In the genomic region with DNA sequence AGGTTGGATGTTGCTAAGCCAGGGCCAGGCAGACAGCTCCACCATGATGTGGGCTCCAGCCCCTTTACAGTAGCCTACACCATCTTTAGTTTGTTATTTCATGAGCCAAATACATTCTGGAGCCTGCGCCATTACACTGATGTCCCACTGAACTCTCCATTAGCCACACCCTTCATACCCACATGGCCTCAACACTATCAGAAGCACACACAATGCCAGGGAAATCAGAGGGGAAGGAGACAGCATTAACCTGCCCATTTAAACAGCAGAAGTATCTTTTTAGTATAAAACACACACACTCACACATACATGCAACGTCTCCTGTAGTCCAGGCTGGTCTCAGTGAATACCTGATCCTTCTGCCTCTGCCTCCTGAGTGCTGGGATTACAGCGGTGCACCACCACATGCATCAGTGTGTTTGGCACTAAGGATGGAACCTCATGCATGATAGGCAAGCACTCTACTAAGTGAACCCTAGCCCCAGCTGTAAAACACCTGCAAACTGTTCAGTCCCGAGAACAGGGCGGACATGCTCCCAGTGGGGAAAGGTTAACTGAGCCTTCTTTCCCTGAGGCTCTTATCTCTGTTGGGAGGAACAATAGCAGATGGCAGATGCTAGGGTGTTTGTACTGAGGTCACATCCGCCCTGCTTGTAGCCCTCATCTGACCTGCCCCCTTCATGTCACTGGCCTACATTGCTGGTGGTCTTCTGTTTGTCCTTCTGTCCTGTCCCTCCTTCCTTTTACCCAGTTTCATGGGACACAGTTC, we compare ENCODE assay signal across 16 mouse cellular contexts. TPM values are rescaled to one million over a fixed set of nuclear protein-coding genes. Genes with fewer than 3 reads are reported as not detected.
DNase-seq lines count a peak whose midpoint lies in the region; ATAC-seq and TF ChIP-seq lines count a peak whose summit lies in the region.
"Had no signal": no experiment of that assay in that cellular context is flagged by ENCODE, and none has a peak within 500 bp of the region (broad histone marks: within the 10 kb centered on the region; RNA-seq: fewer than 3 reads in every experiment).

No protein-coding gene starts in this region.

- H3K4me2 ChIP-seq in liver, embryonic 12.5 days = no peak overlapping the region
- no peak overlapping the region for H3K4me2 ChIP-seq in liver, embryonic 14.5 days (ENCODE audit: low read depth)
- H3K4me2 ChIP-seq: embryonic facial prominence, embryonic 13.5 days; hindbrain, embryonic 14.5 days; limb, embryonic 12.5 days; lung, embryonic 15.5 days; midbrain, embryonic 15.5 days had no signal

- peaks cover 48% of the 10 kb centered on the region for H3K4me1 ChIP-seq in liver, embryonic 12.5 days
- H3K4me1 ChIP-seq in liver, embryonic 14.5 days (replicated peaks; ENCODE audit: control insufficient read depth in 2 of 2, insufficient read depth in 2 of 2, low read length in 1 of 2) = peaks cover 11 to 36% of the 10 kb centered on the region in 2 experiments
- H3K4me1 ChIP-seq: embryonic facial prominence, embryonic 13.5 days; lung, embryonic 15.5 days; midbrain, embryonic 15.5 days had no signal

- H3K27me3 ChIP-seq in liver, embryonic 12.5 days (replicated peaks) = no peaks in the 10 kb centered on the region
- H3K27me3 ChIP-seq in liver, embryonic 14.5 days (ENCODE audit: control insufficient read depth, insufficient read depth, low read length) = no peaks in the 10 kb centered on the region
- H3K27me3 ChIP-seq: embryonic facial prominence, embryonic 13.5 days; limb, embryonic 12.5 days; lung, embryonic 15.5 days; midbrain, embryonic 15.5 days had no signal

- no peak overlapping the region for H3K27ac ChIP-seq in liver, embryonic 12.5 days
- no peak overlapping the region for H3K27ac ChIP-seq in liver, embryonic 14.5 days
- H3K27ac ChIP-seq: embryonic facial prominence, embryonic 13.5 days; hindbrain, embryonic 14.5 days; left cerebral cortex, adult 2 months; limb, embryonic 12.5 days; lung, embryonic 15.5 days; midbrain, embryonic 15.5 days had no signal

- TF ChIP-seq CTCF in liver, embryonic 14.5 days (IDR thresholded peaks at IDR 0.05; ENCODE audit: low read depth) = no peak

- H3K9me3 ChIP-seq in liver, embryonic 12.5 days (replicated peaks) = no peaks in the 10 kb centered on the region
- H3K9me3 ChIP-seq in liver, embryonic 14.5 days (ENCODE audit: control insufficient read depth, low read length) = no peaks in the 10 kb centered on the region
- H3K9me3 ChIP-seq: embryonic facial prominence, embryonic 13.5 days; limb, embryonic 12.5 days; lung, embryonic 15.5 days; midbrain, embryonic 15.5 days had no signal

- no peak for TF ChIP-seq EP300 in liver, embryonic 14.5 days (IDR thresholded peaks at IDR 0.05; ENCODE audit: low read depth)

- no peak overlapping the region for H3K4me3 ChIP-seq in liver, embryonic 12.5 days
- H3K4me3 ChIP-seq in liver, embryonic 14.5 days (ENCODE audit: insufficient read depth in 1 of 2, low read depth in 2 of 2, low read length in 2 of 2) = no peak overlapping the region
- H3K4me3 ChIP-seq: embryonic facial prominence, embryonic 13.5 days; left cerebral cortex, adult 2 months; limb, embryonic 12.5 days; lung, embryonic 15.5 days; midbrain, embryonic 15.5 days had no signal

- H3K36me3 ChIP-seq in liver, embryonic 12.5 days = no peaks in the 10 kb centered on the region
- no peaks in the 10 kb centered on the region for H3K36me3 ChIP-seq in liver, embryonic 14.5 days (replicated peaks; ENCODE audit: control insufficient read depth, insufficient read depth, low read depth)
- H3K36me3 ChIP-seq: embryonic facial prominence, embryonic 13.5 days; limb, embryonic 12.5 days; lung, embryonic 15.5 days; midbrain, embryonic 15.5 days had no signal

- intact Hi-C loops in heart, postnatal 36 days (cut with DNase I) = no loop called here

- DNase-seq in heart, adult 11 months = peak; percentile 85
- DNase-seq in heart, postnatal 36 days = no peak
- no peak for DNase-seq in liver
- DNase-seq in liver, embryonic 14.5 days (ENCODE audit: low read depth in 3 of 3, low spot score in 3 of 3) = no peak
- DNase-seq in thymus, postnatal 4 days = peak; percentile 53
- DNase-seq in layer of hippocampus, postnatal 25 days (ENCODE audit: extremely low spot score in 1 of 2, low spot score in 1 of 2) = no peak
- DNase-seq in adrenal gland, postnatal 25 days = no peak
- DNase-seq: cerebellum, adult 2 months; kidney, adult 9 months had no signal

- WGBS in liver, embryonic 12.5 days (ENCODE audit: insufficient replicate concordance) = 61% methylated on average over 6 of the region's 6 CpGs
- WGBS in liver, embryonic 14.5 days (ENCODE audit: insufficient replicate concordance) = 44% methylated on average over 6 of the region's 6 CpGs

- no peak overlapping the region for H3K9ac ChIP-seq in liver, embryonic 12.5 days
- no peak overlapping the region for H3K9ac ChIP-seq in liver, embryonic 14.5 days (replicated peaks)
- H3K9ac ChIP-seq: embryonic facial prominence, embryonic 13.5 days; hindbrain, embryonic 14.5 days; limb, embryonic 12.5 days; lung, embryonic 15.5 days; midbrain, embryonic 15.5 days had no signal

- ATAC-seq in liver, embryonic 12.5 days = peak; percentile 46
- peak; percentile 35; the same call in 1 of the 2 replicates for ATAC-seq in liver, embryonic 14.5 days (ENCODE audit: insufficient read depth)
- ATAC-seq: midbrain, embryonic 15.5 days had no signal

RNA-seq across cellular contexts. Expression of a gene that starts 23.4 kb away (rescaled TPM):
- 10 to 100 TPM; 24.7 to 32.5 TPM for total RNA-seq in heart, postnatal 36 days (2021)
- polyA plus RNA-seq in liver, embryonic 12.5 days (2016; fragmentation: Nextera tagmentation; extraction: Ambion mirVana) = 40.8 and 45.7 TPM in 2 replicates
- 58.5 and 70.8 TPM in 2 replicates for polyA plus RNA-seq in liver, embryonic 14.5 days (2012; rRNA removed)
- polyA plus RNA-seq in liver, embryonic 14.5 days (2014; fragmentation: Nextera tagmentation; extraction: Ambion mirVana) = 93.6 and 94.6 TPM in 2 replicates
- total RNA-seq in layer of hippocampus, postnatal 25 days (2021) = 1 to 10 TPM; 4.3 to 5.5 TPM
- total RNA-seq in adrenal gland, postnatal 25 days (2021) = 18.5 and 21.8 TPM in 2 replicates

Comparison
In these comparisons a context has a peak if more than half of its experiments do, and no peak if none do; other contexts are left out.
1. DNase-seq: peak in heart, adult 11 months (single experiment) and thymus, postnatal 4 days (single experiment); none in heart, postnatal 36 days (0 of 2), liver (single experiment), liver, embryonic 14.5 days (0 of 3), layer of hippocampus, postnatal 25 days (0 of 2) and adrenal gland, postnatal 25 days (single experiment).